ENCODE assay signal across 26 mouse cellular contexts in the genomic region with DNA sequence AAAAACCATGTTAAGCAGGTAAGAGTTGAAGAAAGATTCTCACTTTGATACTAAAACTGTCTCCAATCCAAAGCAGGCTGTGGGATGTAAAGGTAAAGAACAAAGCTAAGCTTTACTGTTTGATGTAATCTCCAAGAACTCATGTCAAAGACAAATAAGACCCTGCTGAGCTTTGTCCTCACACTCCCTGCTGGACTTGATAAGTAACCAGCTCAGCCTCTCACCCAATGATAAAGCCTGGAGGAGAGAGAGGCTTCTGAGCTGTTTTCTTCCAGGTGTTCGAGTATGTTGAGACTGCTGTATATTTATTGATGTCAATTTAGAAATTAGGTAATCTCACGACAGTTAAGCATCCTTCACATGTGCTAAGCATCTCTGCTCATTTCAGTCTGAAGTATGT. TPM values are rescaled to one million over a fixed set of nuclear protein-coding genes. Genes with fewer than 3 reads are reported as not detected.
DNase-seq lines count a peak whose midpoint lies in the region; ATAC-seq and TF ChIP-seq lines count a peak whose summit lies in the region.
"Had no signal": no experiment of that assay in that cellular context is flagged by ENCODE, and none has a peak within 500 bp of the region (broad histone marks: within the 10 kb centered on the region; RNA-seq: fewer than 3 reads in every experiment).

No protein-coding gene starts in this region.

- ATAC-seq in stomach, embryonic 14.5 days (ENCODE audit: insufficient number of reproducible peaks, insufficient read depth, low FRiP score, low read depth): peak; percentile 51; the same call in 1 of the 2 replicates
- no peak for ATAC-seq in stomach, postnatal 0 days (ENCODE audit: low FRiP score, low TSS enrichment)
- ATAC-seq in intestine, postnatal 0 days: peak; percentile 66
- ATAC-seq: forebrain, embryonic 15.5 days; hindbrain, embryonic 16.5 days; Patski had no signal

- H3K27me3 ChIP-seq in stomach, embryonic 14.5 days (ENCODE audit: control insufficient read depth, insufficient read depth, low read length): no peaks in the 10 kb centered on the region
- no peaks in the 10 kb centered on the region for H3K27me3 ChIP-seq in stomach, postnatal 0 days (ENCODE audit: control insufficient read depth, insufficient read depth, low read length)
- H3K27me3 ChIP-seq in intestine, postnatal 0 days (replicated peaks; ENCODE audit: control insufficient read depth, insufficient read depth, low read length): no peaks in the 10 kb centered on the region
- H3K27me3 ChIP-seq: CH12.LX; forebrain, embryonic 15.5 days; heart, embryonic 12.5 days; heart, embryonic 15.5 days had no signal

- TF ChIP-seq EP300 in stomach, postnatal 0 days (optimal IDR thresholded peaks at IDR 0.05): no peak

- H3K27ac ChIP-seq in stomach, embryonic 14.5 days (ENCODE audit: low read length): no peak overlapping the region
- no peak overlapping the region for H3K27ac ChIP-seq in stomach, postnatal 0 days (replicated peaks)
- H3K27ac ChIP-seq in intestine, postnatal 0 days (ENCODE audit: low read depth, low read length): no peak overlapping the region
- H3K27ac ChIP-seq: embryonic facial prominence, embryonic 10.5 days; embryonic facial prominence, embryonic 13.5 days; forebrain, embryonic 12.5 days; forebrain, embryonic 15.5 days; heart, embryonic 15.5 days; hindbrain, embryonic 10.5 days; hindbrain, embryonic 13.5 days had no signal

- WGBS in stomach, embryonic 14.5 days: 33% methylated on average over 2 of the region's 2 CpGs
- 36% methylated on average over 2 of the region's 2 CpGs for WGBS in stomach, postnatal 0 days
- WGBS in intestine, postnatal 0 days: 26% methylated on average over 2 of the region's 2 CpGs

- no peaks in the 10 kb centered on the region for H3K36me3 ChIP-seq in stomach, embryonic 14.5 days (ENCODE audit: control insufficient read depth, insufficient read depth, low read length)
- no peaks in the 10 kb centered on the region for H3K36me3 ChIP-seq in stomach, postnatal 0 days (ENCODE audit: control insufficient read depth, insufficient read depth, low read length)
- no peaks in the 10 kb centered on the region for H3K36me3 ChIP-seq in intestine, postnatal 0 days (ENCODE audit: control insufficient read depth, insufficient read depth)
- H3K36me3 ChIP-seq: embryonic facial prominence, embryonic 10.5 days; embryonic facial prominence, embryonic 13.5 days; forebrain, embryonic 12.5 days; forebrain, embryonic 15.5 days; G1E; heart, embryonic 12.5 days; heart, embryonic 15.5 days; hindbrain, embryonic 10.5 days; hindbrain, embryonic 13.5 days had no signal

- H3K4me2 ChIP-seq in stomach, embryonic 14.5 days (replicated peaks; ENCODE audit: low read depth, low read length): no peak overlapping the region
- no peak overlapping the region for H3K4me2 ChIP-seq in stomach, postnatal 0 days (replicated peaks; ENCODE audit: low read depth)
- no peak overlapping the region for H3K4me2 ChIP-seq in intestine, postnatal 0 days (replicated peaks; ENCODE audit: low read depth)
- H3K4me2 ChIP-seq: embryonic facial prominence, embryonic 13.5 days; forebrain, embryonic 12.5 days; forebrain, embryonic 15.5 days; heart, embryonic 12.5 days; heart, embryonic 15.5 days; hindbrain, embryonic 13.5 days had no signal

- no peak overlapping the region for H3K4me3 ChIP-seq in stomach, embryonic 14.5 days (ENCODE audit: low read depth, low read length)
- no peak overlapping the region for H3K4me3 ChIP-seq in stomach, postnatal 0 days (ENCODE audit: low read depth, low read length)
- no peak overlapping the region for H3K4me3 ChIP-seq in intestine, postnatal 0 days (ENCODE audit: low read depth, low read length)
- H3K4me3 ChIP-seq: embryonic facial prominence, embryonic 10.5 days; embryonic facial prominence, embryonic 13.5 days; erythroblast, embryonic 14.5 days; forebrain, embryonic 12.5 days; forebrain, embryonic 15.5 days; heart, embryonic 12.5 days; heart, embryonic 15.5 days; hindbrain, embryonic 10.5 days; hindbrain, embryonic 13.5 days had no signal

- no peak overlapping the region for H3K9ac ChIP-seq in stomach, embryonic 14.5 days (replicated peaks; ENCODE audit: low read depth, low read length)
- no peak overlapping the region for H3K9ac ChIP-seq in stomach, postnatal 0 days (ENCODE audit: low read length)
- H3K9ac ChIP-seq in intestine, postnatal 0 days (ENCODE audit: low read depth, low read length): no peak overlapping the region
- H3K9ac ChIP-seq: embryonic facial prominence, embryonic 13.5 days; forebrain, embryonic 12.5 days; forebrain, embryonic 15.5 days; heart, embryonic 12.5 days; heart, embryonic 15.5 days; hindbrain, embryonic 13.5 days had no signal

- no peak for DNase-seq in stomach, postnatal 0 days (ENCODE audit: low spot score)
- peak; percentile 35 for DNase-seq in retina, postnatal 1 day
- no peak for DNase-seq in right cerebral cortex, postnatal 36 days (ENCODE audit: low spot score in 2 of 2)
- no peak for DNase-seq in spleen, adult 12 weeks (ENCODE audit: low spot score)
- DNase-seq in layer of hippocampus, adult 18-20 months (ENCODE audit: low spot score in 2 of 2): no peak
- DNase-seq: adrenal gland, postnatal 10 days; adrenal gland, postnatal 36 days; B cell, adult 2 months; gastrocnemius, postnatal 36 days; heart, postnatal 10 days; heart, postnatal 36 days had no signal

- H3K4me1 ChIP-seq in stomach, embryonic 14.5 days (ENCODE audit: control insufficient read depth, insufficient read depth, low read length): peaks cover 17% of the 10 kb centered on the region; the same call in 1 of the 2 replicates
- no peaks in the 10 kb centered on the region; the same call in 1 of the 2 replicates for H3K4me1 ChIP-seq in stomach, postnatal 0 days (replicated peaks; ENCODE audit: control insufficient read depth, insufficient read depth)
- peaks cover 12% of the 10 kb centered on the region; the same call in 1 of the 2 replicates for H3K4me1 ChIP-seq in intestine, postnatal 0 days (replicated peaks; ENCODE audit: control insufficient read depth, insufficient read depth, low read length)
- H3K4me1 ChIP-seq: embryonic facial prominence, embryonic 13.5 days; heart, embryonic 15.5 days had no signal

- TF ChIP-seq CTCF in stomach, postnatal 0 days (IDR thresholded peaks at IDR 0.05; ENCODE audit: low read depth): no peak
- TF ChIP-seq CTCF in intestine, postnatal 0 days (IDR thresholded peaks at IDR 0.05; ENCODE audit: low read depth): no peak

- H3K9me3 ChIP-seq in stomach, embryonic 14.5 days (ENCODE audit: control insufficient read depth, low read depth, low read length): no peaks in the 10 kb centered on the region
- H3K9me3 ChIP-seq in stomach, postnatal 0 days (ENCODE audit: control insufficient read depth, low read length): no peaks in the 10 kb centered on the region
- H3K9me3 ChIP-seq in intestine, postnatal 0 days (ENCODE audit: control insufficient read depth): no peaks in the 10 kb centered on the region
- H3K9me3 ChIP-seq: embryonic facial prominence, embryonic 10.5 days; embryonic facial prominence, embryonic 13.5 days; forebrain, embryonic 12.5 days; forebrain, embryonic 15.5 days; heart, embryonic 12.5 days; heart, embryonic 15.5 days; hindbrain, embryonic 10.5 days; hindbrain, embryonic 13.5 days had no signal

RNA-seq across cellular contexts. Expression of a gene that starts 11.2 kb away (rescaled TPM):
- polyA plus RNA-seq in stomach, embryonic 14.5 days (2014; fragmentation: Nextera tagmentation; extraction: Ambion mirVana): 0.29 and 0.55 TPM in 2 replicates
- polyA plus RNA-seq in stomach, postnatal 0 days (2015; fragmentation: Nextera tagmentation; extraction: Ambion mirVana): 0.01 and 0.02 TPM in 2 replicates
- polyA plus RNA-seq in intestine, postnatal 0 days (2015; fragmentation: Nextera tagmentation; extraction: Ambion mirVana): 0.01 and 0.08 TPM in 2 replicates
- total RNA-seq in layer of hippocampus, adult 18-20 months (2021): 1 to 10 TPM; 1.0 to 1.4 TPM
- total RNA-seq: gastrocnemius, postnatal 36 days; heart, postnatal 10 days; heart, postnatal 36 days had no signal
- polyA plus RNA-seq: erythroblast, embryonic 14.5 days; G1E; Patski had no signal
